Mouse (Mus musculus) forebrain, embryonic 11.5 days (tissue): ENCODE data around the gene Gabrp. TPM values are rescaled to one million over a fixed set of nuclear protein-coding genes. Genes with fewer than 3 reads are reported as not detected.
A peak's percentile ranks its signal among the peaks of the same experiment; 100 is the strongest.

Experiments used
- ATAC-seq: fragments of 200-750 bp; cut with Nextera tagmentation; replicated peaks from 2 replicates; pipeline ENCODE4 v1.8.0; 2017; ENCODE audit warnings: moderate TSS enrichment; ENCODE audit not compliant: low FRiP score
- DNase-seq: peaks from one replicate; pipeline ENCODE4 v3.0.0-alpha.2; 2017; ENCODE audit warnings: low spot score
- H3K27ac ChIP-seq: fragments of 300-500 bp; sonication (generic); 2 replicates; pipeline ENCODE4 v1.5.1; 2014; ENCODE audit warnings: low read depth, low read length
- H3K27me3 ChIP-seq: fragments of 300-500 bp; sonication (generic); 2 replicates; pipeline ENCODE4 v1.6.1; 2014; ENCODE audit warnings: mild to moderate bottlenecking, low read length, mixed read lengths; ENCODE audit not compliant: control insufficient read depth, insufficient read depth
- H3K36me3 ChIP-seq: fragments of 300-500 bp; sonication (generic); 2 replicates; pipeline ENCODE4 v1.6.1; 2014; ENCODE audit warnings: mild to moderate bottlenecking, low read length, moderate library complexity, mixed read lengths; ENCODE audit not compliant: control insufficient read depth, insufficient read depth
- H3K4me1 ChIP-seq: fragments of 300-500 bp; sonication (generic); replicated peaks from 2 replicates; pipeline ENCODE4 v1.6.1; 2014; ENCODE audit warnings: low read length, mixed read lengths; ENCODE audit not compliant: control insufficient read depth, insufficient read depth
- H3K4me2 ChIP-seq: fragments of 300-500 bp; sonication (generic); 2 replicates; pipeline ENCODE4 v1.6.1; 2014; ENCODE audit warnings: low read depth, mild to moderate bottlenecking, low read length, moderate library complexity, mixed read lengths; ENCODE audit not compliant: severe bottlenecking
- H3K4me3 ChIP-seq: fragments of 300-500 bp; sonication (generic); 2 replicates; pipeline ENCODE4 v1.5.1; 2014; ENCODE audit warnings: low read depth, low read length
- H3K9ac ChIP-seq: fragments of 300-500 bp; sonication (generic); 2 replicates; pipeline ENCODE4 v1.6.1; 2014; ENCODE audit warnings: low read length
- H3K9me3 ChIP-seq: fragments of 300-500 bp; sonication (generic); 2 replicates; pipeline ENCODE4 v1.6.1; 2016; ENCODE audit warnings: low read length, mixed read lengths; ENCODE audit not compliant: control insufficient read depth
- WGBS: fragments of 180-500 bp; shearing (Covaris S2); extraction: QIAGEN DNeasy Blood & Tissue Kit; methylation state at CpG from one replicate; pipeline ENCODE4 v1.1.7; 2014; 5-methylcytosine and 5-hydroxymethylcytosine counted together
- polyA plus RNA-seq: library from polyadenylated mRNA; unstranded; fragments of >200 nt; fragmentation: Nextera tagmentation; extraction: Ambion mirVana; gene quantifications from 2 replicates; pipeline ENCODE4 v1.2.1, GENCODE M21; 2014

Gene Gabrp
- polyA plus RNA-seq, 1 experiment from 2014 or later: 2.8 TPM

- DNase-seq (no peak), ATAC-seq (no peak)
- Histone ChIP-seq H3K4me3 (no peak overlapping the region), H3K27ac (no peak overlapping the region), H3K36me3 (no peaks in the 10 kb centered on the region), H3K4me2 (no peak overlapping the region), H3K4me1 (no peaks in the 10 kb centered on the region), H3K9ac (no peak overlapping the region), H3K27me3 (no peaks in the 10 kb centered on the region), H3K9me3 (no peaks in the 10 kb centered on the region)
- 88% methylated on average over 6 of the region's 6 CpGs for WGBS
These were observed 7.9 kb upstream of the Gabrp start for GRCm38 (mm10) chr11:33586614-33587013.

DNA sequence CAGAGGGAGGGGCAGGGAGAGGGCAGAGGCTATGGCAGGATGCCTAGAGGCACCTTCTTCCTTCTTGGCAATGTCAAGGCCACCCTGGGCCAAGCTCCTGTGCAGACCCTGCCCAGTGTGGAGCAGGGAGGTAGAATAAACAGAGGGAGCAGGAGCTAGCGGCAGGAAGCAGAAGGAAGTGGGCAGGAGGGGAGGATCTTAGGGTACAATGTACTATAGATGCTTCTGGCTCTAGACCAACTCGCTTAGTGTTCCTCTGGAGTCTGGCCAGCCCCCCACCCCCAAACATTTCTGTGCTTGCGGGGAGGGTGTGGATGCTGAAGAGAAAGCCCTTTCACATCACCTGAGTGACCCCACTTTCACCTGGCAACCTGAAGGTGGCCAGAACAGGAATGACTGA lies 862 bp upstream of the Gabrp start:
- no peak for ATAC-seq
- Histone ChIP-seq H3K27ac (no peak overlapping the region), H3K36me3 (no peaks in the 10 kb centered on the region), H3K4me3 (no peak overlapping the region), H3K4me2 (no peak overlapping the region), H3K9me3 (no peaks in the 10 kb centered on the region), H3K9ac (no peak overlapping the region), H3K27me3 (no peaks in the 10 kb centered on the region), H3K4me1 (no peaks in the 10 kb centered on the region)
- WGBS: 84% methylated on average over 3 of the region's 3 CpGs
- no peak for DNase-seq

GRCm38 (mm10) chr11:33574944-33575343 lies 3.8 kb downstream of the Gabrp start:
- H3K27ac ChIP-seq: no peak overlapping the region
- ATAC-seq (no peak), DNase-seq (peak; percentile 53)
- no peaks in the 10 kb centered on the region for H3K4me1 ChIP-seq
- no peaks in the 10 kb centered on the region for H3K9me3 ChIP-seq
- no peak overlapping the region for H3K4me3 ChIP-seq
- WGBS: 77% methylated on average over 3 of the region's 3 CpGs
- no peak overlapping the region for H3K9ac ChIP-seq
- no peaks in the 10 kb centered on the region for H3K27me3 ChIP-seq
- H3K4me2 ChIP-seq: no peak overlapping the region
- no peaks in the 10 kb centered on the region for H3K36me3 ChIP-seq

DNA sequence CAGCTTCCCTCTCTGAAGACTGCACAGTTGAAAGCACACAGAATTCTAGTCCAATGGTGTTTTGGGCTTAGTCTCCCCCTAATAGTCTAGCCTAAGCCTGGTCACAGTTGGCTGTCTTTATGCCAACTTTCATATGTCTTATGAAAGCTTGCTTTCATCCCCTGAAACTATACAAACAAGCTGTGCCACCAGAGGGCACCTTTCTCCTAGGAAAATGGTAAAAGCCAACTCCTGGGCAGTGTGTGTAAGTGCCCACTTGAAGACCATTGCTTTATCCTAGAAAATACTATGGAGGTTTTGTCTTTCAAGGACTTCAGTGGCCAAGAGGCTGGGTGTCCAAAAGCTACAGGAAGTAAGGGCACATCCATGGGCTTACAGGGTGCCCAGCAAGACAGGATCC lies 8.3 kb downstream of the Gabrp start:
- ATAC-seq (no peak), DNase-seq (no peak)
- Histone ChIP-seq H3K4me1 (no peaks in the 10 kb centered on the region), H3K9me3 (no peaks in the 10 kb centered on the region), H3K4me3 (no peak overlapping the region), H3K27me3 (no peaks in the 10 kb centered on the region), H3K27ac (no peak overlapping the region), H3K9ac (no peak overlapping the region), H3K4me2 (no peak overlapping the region), H3K36me3 (no peaks in the 10 kb centered on the region)

DNA sequence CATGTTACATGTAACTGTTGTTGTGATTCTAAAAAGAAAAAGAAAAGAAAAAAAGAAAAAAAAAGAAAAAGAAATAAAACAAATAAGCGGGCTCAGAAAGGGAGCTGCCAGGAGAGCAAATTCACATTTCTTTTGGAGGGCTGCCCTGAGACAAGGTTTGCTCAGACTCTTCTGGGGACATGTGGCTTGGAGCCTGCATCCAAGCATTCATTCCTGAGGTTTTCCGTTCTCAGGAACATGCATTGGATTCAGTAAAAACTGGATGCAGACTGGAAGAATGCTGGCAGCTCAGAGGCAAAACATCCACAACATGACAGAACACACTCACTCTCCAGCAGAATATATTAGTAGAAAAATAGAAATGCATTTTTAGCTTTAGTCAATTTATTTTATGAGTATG lies 14.8 kb downstream of the Gabrp start:
- 93% methylated on average over 2 of the region's 2 CpGs for WGBS
- Histone ChIP-seq H3K4me3 (no peak overlapping the region), H3K36me3 (no peaks in the 10 kb centered on the region), H3K27me3 (no peaks in the 10 kb centered on the region), H3K4me2 (no peak overlapping the region), H3K9ac (no peak overlapping the region), H3K4me1 (no peaks in the 10 kb centered on the region), H3K27ac (no peak overlapping the region), H3K9me3 (no peaks in the 10 kb centered on the region)
- ATAC-seq: no peak
- no peak for DNase-seq

- no peaks in the 10 kb centered on the region for H3K27me3 ChIP-seq
- H3K4me2 ChIP-seq: no peak overlapping the region
- DNase-seq (no peak), ATAC-seq (no peak)
- WGBS: 83% methylated on average over 8 of the region's 8 CpGs
- H3K36me3 ChIP-seq: no peaks in the 10 kb centered on the region
- no peaks in the 10 kb centered on the region for H3K4me1 ChIP-seq
- H3K9ac ChIP-seq: no peak overlapping the region
- H3K4me3 ChIP-seq: no peak overlapping the region
- H3K27ac ChIP-seq: no peak overlapping the region
- no peaks in the 10 kb centered on the region for H3K9me3 ChIP-seq
These were observed 24.6 kb downstream of the Gabrp start for GRCm38 (mm10) chr11:33554123-33554522.

DNA sequence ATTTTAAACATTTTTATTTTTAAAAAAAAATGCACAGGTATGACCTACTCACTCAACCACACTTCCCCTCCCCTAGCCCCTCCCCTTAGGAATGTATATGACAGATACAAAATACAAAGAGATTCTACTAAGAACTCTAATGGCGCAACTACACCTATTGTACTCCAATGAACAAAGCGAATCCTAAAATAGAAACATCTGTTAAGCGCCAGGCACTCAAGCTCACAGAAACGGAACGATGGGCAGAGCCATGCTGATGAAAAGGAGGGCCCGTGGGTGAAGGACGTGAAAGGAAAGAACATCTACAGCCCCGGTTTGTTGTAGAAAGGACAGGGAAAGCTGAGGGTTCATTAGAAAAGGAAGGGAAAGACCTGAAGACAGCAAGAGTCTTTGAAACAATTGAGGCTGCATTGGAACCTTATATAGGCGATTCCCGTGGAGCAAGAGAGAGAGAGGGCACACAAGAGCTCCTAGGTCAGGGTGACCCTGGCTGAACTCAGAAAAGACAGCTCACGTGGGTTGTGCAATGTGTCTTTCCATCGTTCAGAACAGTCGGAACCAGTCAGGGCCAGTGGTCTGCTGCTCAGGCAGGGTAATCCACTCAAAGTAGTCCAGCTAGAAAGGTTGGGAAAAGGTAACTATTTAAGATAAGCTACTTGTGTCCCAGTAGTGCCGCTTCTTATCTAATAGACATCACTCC lies 27.7 kb downstream of the Gabrp start:
- 82% methylated on average over 14 of the region's 14 CpGs for WGBS
- DNase-seq: no peak

GRCm38 (mm10) chr11:33547386-33547785 lies 31.4 kb downstream of the Gabrp start:
- Histone ChIP-seq H3K4me2 (no peak overlapping the region), H3K4me1 (no peaks in the 10 kb centered on the region), H3K9ac (no peak overlapping the region), H3K9me3 (no peaks in the 10 kb centered on the region), H3K27me3 (no peaks in the 10 kb centered on the region), H3K4me3 (no peak overlapping the region), H3K36me3 (no peaks in the 10 kb centered on the region), H3K27ac (no peak overlapping the region)
- WGBS: 92% methylated on average over 2 of the region's 2 CpGs
- ATAC-seq (no peak), DNase-seq (no peak)

More for the DNA sequence above, 27.7 kb downstream of the Gabrp start:
- H3K27ac ChIP-seq: no peak overlapping the region
- no peak overlapping the region for H3K9ac ChIP-seq
- no peaks in the 10 kb centered on the region for H3K27me3 ChIP-seq
- H3K9me3 ChIP-seq: no peaks in the 10 kb centered on the region
- ATAC-seq: no peak
- H3K4me2 ChIP-seq: no peak overlapping the region
- no peaks in the 10 kb centered on the region for H3K36me3 ChIP-seq
- H3K4me1 ChIP-seq: no peaks in the 10 kb centered on the region
- no peak overlapping the region for H3K4me3 ChIP-seq

DNA sequence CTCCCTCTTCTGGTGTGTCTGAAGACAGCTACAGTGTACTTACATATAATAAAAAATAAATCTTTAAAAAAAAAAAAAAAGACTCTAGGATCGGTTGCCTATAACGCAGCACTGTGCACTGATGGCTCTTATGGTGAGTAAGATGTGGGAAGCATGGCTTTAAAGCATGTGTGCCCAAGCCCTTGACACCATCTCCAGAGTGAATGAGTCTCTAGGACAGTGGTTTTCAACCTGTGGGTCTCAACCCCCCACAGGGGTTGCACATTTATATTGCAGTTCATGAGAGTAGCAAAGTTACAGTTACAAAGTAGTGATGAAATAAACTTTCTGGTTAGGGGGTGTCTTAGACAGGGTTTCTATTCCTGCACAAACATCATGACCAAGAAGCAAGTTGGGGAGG lies 33.8 kb downstream of the Gabrp start:
- 98% methylated on average over 2 of the region's 2 CpGs for WGBS
- no peak overlapping the region for H3K4me2 ChIP-seq
- no peaks in the 10 kb centered on the region for H3K27me3 ChIP-seq
- H3K4me3 ChIP-seq: no peak overlapping the region
- no peaks in the 10 kb centered on the region for H3K9me3 ChIP-seq
- H3K4me1 ChIP-seq: no peaks in the 10 kb centered on the region
- no peak for DNase-seq
- no peaks in the 10 kb centered on the region for H3K36me3 ChIP-seq
- no peak for ATAC-seq
- no peak overlapping the region for H3K27ac ChIP-seq
- no peak overlapping the region for H3K9ac ChIP-seq
